Mouse (Mus musculus) liver, embryonic 16.5 days (tissue): Measurements from ENCODE around the gene Elovl4. TPM values are rescaled to one million over a fixed set of nuclear protein-coding genes. Genes with fewer than 3 reads are reported as not detected.

Source experiments
- ATAC-seq: fragments of 200-750 bp; cut with Nextera tagmentation; 2 replicates; pipeline ENCODE4 v1.8.0; 2017; ENCODE audit warnings: low read depth, mild to moderate bottlenecking, moderate number of reproducible peaks, moderate library complexity
- H3K27ac ChIP-seq: fragments of 300-500 bp; sonication (generic); 2 replicates; pipeline ENCODE4 v1.5.1; 2014; ENCODE audit warnings: mild to moderate bottlenecking, low read length
- H3K27me3 ChIP-seq: fragments of 300-500 bp; sonication (generic); 2 replicates; pipeline ENCODE4 v1.6.1; 2014; ENCODE audit warnings: low read depth, low read length, mixed read lengths; ENCODE audit not compliant: control insufficient read depth, insufficient read depth
- H3K36me3 ChIP-seq: fragments of 300-500 bp; sonication (generic); 2 replicates; pipeline ENCODE4 v1.6.1; 2014; ENCODE audit warnings: mild to moderate bottlenecking; ENCODE audit not compliant: control insufficient read depth, insufficient read depth
- H3K4me1 ChIP-seq: fragments of 300-500 bp; sonication (generic); 2 replicates; pipeline ENCODE4 v1.6.1; 2014; ENCODE audit warnings: low read depth, low read length, mixed read lengths; ENCODE audit not compliant: control insufficient read depth
- H3K4me2 ChIP-seq: fragments of 300-500 bp; sonication (generic); 2 replicates; pipeline ENCODE4 v1.6.1; 2014; ENCODE audit warnings: low read depth, low read length, mixed read lengths
- H3K4me3 ChIP-seq: fragments of 300-500 bp; sonication (generic); 2 replicates; pipeline ENCODE4 v1.5.1; 2014; ENCODE audit warnings: low read depth, mild to moderate bottlenecking, low read length
- H3K9ac ChIP-seq: fragments of 300-500 bp; sonication (generic); 2 replicates; pipeline ENCODE4 v1.6.1; 2014; ENCODE audit warnings: low read depth, low read length
- H3K9me3 ChIP-seq: fragments of 300-500 bp; sonication (generic); replicated peaks from 2 replicates; pipeline ENCODE4 v1.6.1; 2016; ENCODE audit warnings: low read length; ENCODE audit not compliant: control insufficient read depth
- WGBS: fragments of 180-500 bp; shearing (Covaris S2); extraction: QIAGEN DNeasy Blood & Tissue Kit; methylation state at CpG from one replicate; pipeline ENCODE4 v1.1.7; 2014; ENCODE audit not compliant: insufficient replicate concordance; 5-methylcytosine and 5-hydroxymethylcytosine counted together
- polyA plus RNA-seq: library from polyadenylated mRNA; unstranded; fragments of >200 nt; fragmentation: Nextera tagmentation; extraction: Ambion mirVana; gene quantifications from 2 replicates; pipeline ENCODE4 v1.2.1, GENCODE M21; 2015

Elovl4 gene
- polyA plus RNA-seq, result 0.04 and 0.25 TPM in 2 replicates

DNA sequence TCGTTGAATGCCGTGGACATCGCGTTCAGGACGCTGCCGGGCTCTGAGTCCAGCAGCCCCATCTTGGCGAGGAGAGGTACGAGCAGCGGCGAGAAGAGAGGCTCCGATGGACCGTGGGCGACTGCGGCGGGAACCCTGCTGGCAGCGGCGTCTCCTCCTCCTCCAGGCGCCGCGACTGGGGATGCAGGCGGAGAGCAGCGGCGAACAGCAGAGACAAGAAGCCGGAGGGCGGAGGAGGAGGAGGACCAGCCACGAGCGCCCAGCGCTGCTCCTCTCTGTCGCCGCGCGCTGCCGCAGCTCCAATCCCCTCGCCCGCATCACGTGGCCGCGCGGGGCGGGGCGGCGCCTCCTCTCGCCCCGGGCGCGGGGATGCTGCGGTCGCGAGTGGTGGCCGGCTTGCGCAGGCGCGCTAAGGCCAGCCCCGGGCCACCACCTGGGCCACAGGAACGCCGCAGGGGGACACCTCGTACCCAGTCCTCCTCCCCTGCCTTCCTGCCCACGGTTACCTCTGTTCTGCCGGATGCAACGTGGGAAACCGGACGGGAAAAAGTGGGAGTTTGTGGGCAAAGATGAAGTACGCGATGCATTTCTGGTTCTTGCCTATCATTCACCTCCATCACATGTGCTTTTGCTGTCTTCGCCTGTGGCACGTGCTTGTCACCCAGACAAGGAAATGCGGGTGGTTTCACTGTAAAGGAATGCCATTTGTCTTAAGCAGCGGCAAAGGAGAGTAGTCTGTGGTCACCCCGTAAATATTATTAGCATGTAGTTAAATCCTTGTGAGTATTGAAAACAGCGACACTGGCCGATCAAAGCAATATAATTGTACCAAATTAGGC lies at the start of gene Elovl4:
Gene Elovl4 (minus strand): TSS at position 301 of the 839 bp plus-strand sequence.
- H3K9ac ChIP-seq, result no peak within 1 kb of the TSS

DNA sequence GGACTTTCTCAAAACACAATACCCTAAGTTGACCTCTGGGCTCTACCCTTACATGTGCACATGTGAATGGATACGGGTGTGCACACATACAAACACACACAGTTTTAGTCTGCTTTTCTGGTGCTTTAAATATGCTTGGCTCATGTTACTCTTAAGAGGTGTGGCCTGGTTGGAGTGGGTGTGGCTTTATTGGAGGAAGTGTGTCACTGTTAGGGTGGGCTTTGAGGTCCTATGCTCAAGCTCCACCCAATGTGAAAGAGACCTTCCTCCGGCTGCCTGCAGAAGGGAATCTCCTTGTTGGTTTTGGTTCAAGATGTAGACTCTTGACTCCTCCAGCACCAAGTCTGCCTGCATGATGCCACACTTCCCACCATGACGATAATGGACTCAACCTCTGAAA lies 46.4 kb upstream of the Elovl4 start:
- Histone ChIP-seq H3K4me2 (no peak overlapping the region), H3K36me3 (peaks cover 21% of the 10 kb centered on the region), H3K27ac (no peak overlapping the region), H3K9ac (no peak overlapping the region), H3K4me1 (no peaks in the 10 kb centered on the region), H3K27me3 (no peaks in the 10 kb centered on the region), H3K4me3 (no peak overlapping the region), H3K9me3 (no peaks in the 10 kb centered on the region)
- 82% methylated on average over 3 of the region's 3 CpGs for WGBS
- 0 out of 2 replicates have a peak, but pooled peaks have one; percentile 13 for ATAC-seq

More for the DNA sequence above, at the start of gene Elovl4:
- peak; percentile 37; the same call in 1 of the 2 replicates for ATAC-seq
- no peak within 1 kb of the TSS for H3K27ac ChIP-seq
- H3K9me3 ChIP-seq, result no peaks in the 10 kb centered on the region
- peak within 1 kb of the TSS; percentile 68 for H3K4me2 ChIP-seq
- H3K4me1 ChIP-seq, result peaks cover 6% of the 10 kb centered on the region
- no peaks in the 10 kb centered on the region for H3K36me3 ChIP-seq
- 2% methylated on average over 59 of the region's 71 CpGs for WGBS
- peaks cover 39% of the 10 kb centered on the region for H3K27me3 ChIP-seq
- H3K4me3 ChIP-seq, result peak within 1 kb of the TSS; percentile 53

DNA sequence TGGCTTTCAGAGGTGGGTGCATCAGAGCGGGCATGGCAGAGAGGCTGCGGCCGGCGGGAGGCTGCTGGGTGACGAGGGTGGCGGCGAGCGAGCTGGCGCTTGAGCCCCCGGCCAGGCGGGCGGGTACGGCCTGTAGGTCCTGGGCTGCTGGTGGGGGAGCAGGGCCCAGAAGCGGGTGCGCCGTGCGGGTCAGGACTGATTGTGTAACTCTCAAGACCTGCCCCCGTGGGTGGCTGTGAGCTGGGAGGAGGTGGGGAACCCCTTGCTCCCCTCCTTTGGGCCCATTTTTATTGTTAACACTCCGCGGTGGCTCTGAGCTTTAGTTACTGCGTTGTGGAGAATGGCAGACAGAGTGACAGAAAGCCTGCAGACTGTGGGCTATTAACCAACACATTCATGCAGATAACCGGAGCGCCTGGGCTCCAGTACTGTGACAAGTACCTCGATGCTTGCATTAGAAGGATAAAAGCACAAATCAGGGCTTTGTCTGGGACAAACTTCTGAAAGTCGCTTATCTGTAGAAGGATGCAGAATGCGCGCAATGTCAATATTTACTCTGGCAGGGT lies 28.8 kb upstream of the Elovl4 start:
- peak overlapping the region; percentile 70 for H3K27ac ChIP-seq
- peaks cover 4% of the 10 kb centered on the region for H3K36me3 ChIP-seq
- no peaks in the 10 kb centered on the region for H3K27me3 ChIP-seq
- H3K4me3 ChIP-seq, result peak overlapping the region; percentile 98
- H3K4me1 ChIP-seq, result peaks cover 12% of the 10 kb centered on the region
- H3K4me2 ChIP-seq, result peak overlapping the region; percentile 86
- peak; percentile 69 for ATAC-seq
- H3K9ac ChIP-seq, result peak overlapping the region; percentile 93
- under 1% methylated on average over 27 of the region's 27 CpGs for WGBS
- H3K9me3 ChIP-seq, result no peaks in the 10 kb centered on the region

DNA sequence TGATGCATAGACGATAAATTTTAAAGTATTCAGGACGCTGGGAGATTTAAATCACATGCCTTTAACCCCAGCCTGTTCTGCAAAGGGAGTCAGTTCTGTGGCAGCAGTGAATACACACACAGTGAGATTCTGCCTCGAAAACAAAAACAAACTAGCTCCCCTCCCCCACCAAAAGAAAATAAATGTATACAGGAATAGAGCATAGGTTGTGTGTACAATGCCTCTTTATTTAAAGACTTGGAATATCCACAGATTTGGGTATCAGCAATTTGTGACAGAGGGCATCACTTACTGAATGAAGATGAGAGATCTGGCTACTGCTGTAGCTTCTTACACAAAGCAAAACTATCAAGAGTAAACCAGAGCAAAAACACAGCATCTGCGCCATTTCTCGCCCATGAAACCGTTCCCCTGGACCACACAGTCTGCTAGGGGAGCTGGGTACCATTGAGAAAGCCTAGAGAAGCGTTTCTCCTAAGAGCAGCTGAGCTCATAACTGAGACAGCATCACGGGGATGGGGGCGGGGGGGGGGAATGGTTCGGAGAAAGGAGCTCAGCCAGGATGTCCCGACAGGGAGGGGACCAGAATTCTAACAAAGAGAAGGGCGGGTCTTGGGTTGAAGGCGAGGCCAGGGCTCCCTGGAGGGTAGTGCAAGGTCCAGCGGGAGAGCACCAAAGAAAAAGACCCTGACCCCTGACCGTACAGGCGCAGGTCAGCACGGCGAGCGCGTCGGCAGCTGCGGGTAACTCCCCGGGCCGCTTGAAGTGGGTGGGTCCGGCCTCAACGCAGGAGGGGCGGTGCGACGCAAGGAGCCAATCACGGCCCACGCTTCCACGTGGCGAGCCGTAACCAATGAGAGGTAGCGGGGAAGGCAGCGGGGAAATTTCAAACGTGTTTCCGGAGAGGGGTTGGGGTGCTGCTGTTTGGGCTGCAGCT lies 28.0 kb upstream of the Elovl4 start, which contains the start of gene Ttk:
Gene Ttk (plus strand): TSS at position 879 of the 937 bp plus-strand sequence.
- Histone ChIP-seq H3K9me3 (no peaks in the 10 kb centered on the region), H3K4me2 (peak within 1 kb of the TSS; percentile 88), H3K4me3 (peak within 1 kb of the TSS; percentile 98), H3K4me1 (peaks cover 12% of the 10 kb centered on the region), H3K27me3 (no peaks in the 10 kb centered on the region), H3K27ac (peak within 1 kb of the TSS; percentile 70), H3K36me3 (0 out of 2 replicates have a peak, but pooled peaks cover under 1% of the 10 kb centered on the region), H3K9ac (peak within 1 kb of the TSS; percentile 93)
- 1% methylated on average over 38 of the region's 38 CpGs for WGBS
- ATAC-seq, result peak; percentile 99

DNA sequence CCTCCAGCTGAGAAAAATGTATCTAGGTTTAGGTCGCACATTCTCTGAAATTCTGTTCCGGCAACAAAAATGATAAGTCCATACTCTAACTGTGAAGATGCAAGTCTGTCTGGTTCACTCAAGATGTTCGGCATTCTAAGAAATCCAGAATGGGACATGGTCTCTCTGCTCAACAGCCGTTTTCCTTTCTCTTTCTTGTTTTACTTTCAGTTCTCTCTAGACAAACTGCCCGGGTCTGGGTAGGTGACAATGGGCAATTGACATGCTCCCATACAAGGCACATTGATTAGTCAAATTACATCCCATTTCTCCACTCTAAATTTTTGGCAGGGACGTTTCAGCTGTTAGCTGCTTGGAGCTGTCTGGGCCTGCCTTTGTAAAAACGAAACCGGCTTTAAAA lies 25.1 kb upstream of the Elovl4 start:
- H3K4me3 ChIP-seq, result no peak overlapping the region
- no peak overlapping the region for H3K4me2 ChIP-seq
- no peaks in the 10 kb centered on the region for H3K27me3 ChIP-seq
- H3K9ac ChIP-seq, result no peak overlapping the region
- H3K9me3 ChIP-seq, result no peaks in the 10 kb centered on the region
- 66% methylated on average over 8 of the region's 8 CpGs for WGBS
- ATAC-seq, result no peak
- H3K27ac ChIP-seq, result no peak overlapping the region
- no peaks in the 10 kb centered on the region for H3K36me3 ChIP-seq
- H3K4me1 ChIP-seq, result peaks cover 12% of the 10 kb centered on the region

DNA sequence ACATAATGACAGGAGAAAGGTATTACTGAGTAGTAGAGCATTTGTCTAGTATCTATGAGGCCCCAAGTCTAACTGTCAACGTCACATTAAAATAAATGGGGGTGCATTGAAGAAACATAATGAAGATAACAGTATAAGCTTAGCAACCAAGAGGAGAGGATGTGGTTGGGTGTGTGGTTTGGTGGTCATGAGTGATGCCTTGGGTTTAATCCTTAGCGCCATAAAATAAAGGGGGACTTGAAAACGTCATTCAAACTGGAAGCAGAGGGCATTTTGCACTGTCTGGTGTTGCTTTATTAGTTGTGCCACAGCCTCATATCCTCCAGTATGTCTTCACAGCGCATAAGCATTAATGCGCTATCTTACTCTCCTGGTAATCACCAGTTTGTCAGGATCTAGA lies 23.8 kb upstream of the Elovl4 start:
- H3K4me2 ChIP-seq, result no peak overlapping the region
- no peak overlapping the region for H3K4me3 ChIP-seq
- no peaks in the 10 kb centered on the region for H3K9me3 ChIP-seq
- no peak for ATAC-seq
- no peak overlapping the region for H3K27ac ChIP-seq
- 43% methylated on average over 5 of the region's 5 CpGs for WGBS
- no peaks in the 10 kb centered on the region for H3K27me3 ChIP-seq
- no peaks in the 10 kb centered on the region for H3K36me3 ChIP-seq
- H3K9ac ChIP-seq, result no peak overlapping the region
- peaks cover 3% of the 10 kb centered on the region for H3K4me1 ChIP-seq

DNA sequence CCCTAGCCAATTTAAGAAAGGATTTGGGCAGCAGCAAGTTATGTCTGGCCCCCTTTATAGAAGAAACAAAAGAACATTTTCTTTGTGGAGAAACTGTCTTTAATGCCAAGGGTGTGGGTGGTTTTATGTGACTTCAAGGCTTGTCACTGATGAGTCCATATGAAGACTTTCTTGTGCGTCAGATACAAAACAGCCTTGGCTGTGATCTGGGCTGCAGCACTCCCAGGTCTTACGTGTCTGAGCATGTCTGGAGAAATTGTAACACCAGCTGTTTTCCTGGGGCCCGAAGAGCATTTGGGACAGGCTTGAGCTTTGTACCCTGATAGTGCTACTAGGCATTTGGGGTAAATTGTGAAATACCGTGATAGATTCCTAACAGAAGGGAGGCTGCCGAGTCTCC lies 16.8 kb upstream of the Elovl4 start:
- no peaks in the 10 kb centered on the region for H3K36me3 ChIP-seq
- no peaks in the 10 kb centered on the region for H3K4me1 ChIP-seq
- WGBS, result 56% methylated on average over 5 of the region's 5 CpGs
- H3K9ac ChIP-seq, result no peak overlapping the region
- H3K27me3 ChIP-seq, result no peaks in the 10 kb centered on the region
- no peak overlapping the region for H3K4me2 ChIP-seq
- H3K9me3 ChIP-seq, result no peaks in the 10 kb centered on the region
- no peak overlapping the region for H3K4me3 ChIP-seq
- ATAC-seq, result no peak
- no peak overlapping the region for H3K27ac ChIP-seq

DNA sequence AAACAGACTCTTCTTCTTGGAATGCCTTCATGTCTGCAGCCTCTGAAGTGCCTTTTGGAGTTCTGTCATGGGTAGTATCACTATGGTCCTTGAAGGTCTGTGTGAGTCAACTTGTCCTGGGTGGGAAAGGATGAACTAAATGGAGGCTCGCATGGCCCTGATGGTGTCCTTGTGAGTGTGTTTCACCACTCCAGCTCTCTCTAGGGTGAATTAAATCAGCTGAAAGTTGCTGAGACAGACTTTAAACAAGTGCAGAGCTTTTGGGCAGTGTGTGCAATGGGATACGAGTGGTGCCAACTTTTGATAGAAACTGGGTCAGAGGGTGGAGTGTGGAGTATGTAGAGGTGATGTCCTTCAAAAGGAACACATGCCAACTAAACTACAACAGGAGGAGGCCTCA lies 14.9 kb upstream of the Elovl4 start:
- Histone ChIP-seq H3K4me3 (no peak overlapping the region), H3K27me3 (no peaks in the 10 kb centered on the region), H3K9ac (no peak overlapping the region), H3K36me3 (no peaks in the 10 kb centered on the region), H3K4me1 (no peaks in the 10 kb centered on the region), H3K9me3 (no peaks in the 10 kb centered on the region), H3K27ac (no peak overlapping the region), H3K4me2 (no peak overlapping the region)
- no peak for ATAC-seq
- 64% methylated on average over 2 of the region's 2 CpGs for WGBS
